Mouse (Mus musculus) gastrocnemius, postnatal 4 days (tissue): Measurements from ENCODE around the gene Rnase11. TPM values are rescaled to one million over a fixed set of nuclear protein-coding genes. Genes with fewer than 3 reads are reported as not detected.

Experiments
- DNase-seq, 2 experiments: peaks; one replicate each; pipeline ENCODE4 v3.0.0; 2021 to 2022; ENCODE audit warnings: low spot score in 2 of 2, mixed read lengths in 2 of 2
- long read RNA-seq, 2 experiments: library from polyadenylated mRNA; stranded (forward); transcript quantifications; one replicate each; pipeline ENCODE4 v2.0.0; 2021
- total RNA-seq, 2 experiments: library from RNA; stranded (reverse); gene quantifications; 2 replicates each; pipeline ENCODE4 v1.2.3; 2021

The Rnase11 gene
- not detected for total RNA-seq
- long read RNA-seq, experiment 1 = 0 reads
- long read RNA-seq, experiment 2 = 0 reads

- no peak for DNase-seq
Observed at GRCm38 (mm10) chr14:51050063-51050462, at the start of gene Rnase11. Gene Rnase11, minus strand, starts transcription at chr14:51050163.

DNA sequence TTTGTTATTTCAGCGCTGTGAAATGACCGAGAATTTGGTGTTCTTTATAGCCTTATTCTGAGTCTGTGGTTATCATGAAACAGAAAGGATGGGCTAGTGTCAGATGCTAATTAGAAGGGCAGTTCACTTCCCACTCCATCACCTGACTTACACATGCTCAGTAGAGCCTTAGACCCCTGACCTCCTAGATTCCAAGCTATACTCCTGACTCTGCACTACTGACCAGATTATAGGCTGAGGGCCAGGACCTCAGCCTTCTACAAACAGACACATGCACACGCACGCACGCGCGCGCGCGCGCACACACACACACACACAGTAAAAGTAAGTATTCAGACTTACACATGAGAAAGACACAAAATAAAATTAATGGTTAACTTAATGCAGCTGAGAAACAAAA is 49.0 kb upstream of the Rnase11 start:
- no peak for DNase-seq

DNA sequence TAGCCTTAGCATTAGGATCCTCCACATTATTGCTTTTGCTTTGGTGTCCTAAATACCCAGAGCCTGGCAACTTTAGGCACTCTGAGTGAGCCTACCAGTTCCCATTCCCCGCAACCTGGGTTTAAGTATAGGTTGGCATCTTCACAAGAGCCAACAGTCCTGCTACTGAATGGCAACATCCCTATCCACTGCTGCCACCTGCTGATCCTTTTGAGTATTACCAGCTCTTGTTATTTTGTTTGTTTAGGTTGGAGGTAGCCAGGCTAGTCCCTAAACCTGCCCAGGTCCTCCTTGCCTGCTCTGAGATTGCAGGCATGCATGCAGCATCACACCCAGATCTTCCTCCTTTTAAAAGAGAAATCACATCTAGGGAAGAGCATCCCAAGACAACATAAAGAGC is 48.3 kb upstream of the Rnase11 start:
- peak in 1 of 2 experiments; percentile 51 for DNase-seq

DNA sequence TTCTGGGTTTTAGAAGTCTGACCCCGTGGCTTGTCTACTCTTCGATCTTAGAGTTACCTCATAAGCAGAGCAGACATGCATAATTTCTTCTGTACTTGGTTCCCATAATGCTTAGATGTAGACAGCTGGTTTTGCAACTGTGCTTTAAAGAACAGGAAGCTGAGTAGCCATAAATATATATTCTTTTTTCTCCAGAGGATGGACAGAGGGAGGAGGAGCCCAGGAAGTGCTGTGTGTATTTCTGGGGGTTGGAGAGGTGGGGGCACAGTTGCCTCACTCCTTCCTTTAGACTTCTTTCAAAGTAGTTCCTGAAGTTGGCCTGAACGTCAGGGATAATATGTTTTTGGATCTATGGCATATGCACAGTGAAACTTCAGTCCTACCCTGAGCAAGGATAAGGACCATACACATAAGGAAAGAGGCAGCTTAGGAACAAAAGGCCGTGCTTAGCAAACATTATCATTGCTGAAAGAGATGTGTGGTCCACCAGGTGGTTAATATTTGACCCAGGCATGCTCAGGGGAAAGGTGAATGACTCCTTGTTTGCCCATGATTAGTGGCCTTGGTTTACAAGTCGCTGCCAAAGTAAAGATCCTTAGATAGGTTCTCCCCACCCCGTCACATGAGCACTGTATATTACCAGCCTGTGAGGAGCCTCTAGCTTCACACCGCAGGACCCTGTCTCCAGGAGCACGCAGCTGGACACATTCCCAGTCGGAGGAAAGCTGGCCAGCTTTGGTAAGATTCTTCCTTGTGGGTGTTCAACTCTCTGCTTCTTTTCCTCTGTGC is 46.0 kb upstream of the Rnase11 start:
- DNase-seq = no peak

GRCm38 (mm10) chr14:51094921-51095320 is 45.0 kb upstream of the Rnase11 start:
- no peak for DNase-seq

DNA sequence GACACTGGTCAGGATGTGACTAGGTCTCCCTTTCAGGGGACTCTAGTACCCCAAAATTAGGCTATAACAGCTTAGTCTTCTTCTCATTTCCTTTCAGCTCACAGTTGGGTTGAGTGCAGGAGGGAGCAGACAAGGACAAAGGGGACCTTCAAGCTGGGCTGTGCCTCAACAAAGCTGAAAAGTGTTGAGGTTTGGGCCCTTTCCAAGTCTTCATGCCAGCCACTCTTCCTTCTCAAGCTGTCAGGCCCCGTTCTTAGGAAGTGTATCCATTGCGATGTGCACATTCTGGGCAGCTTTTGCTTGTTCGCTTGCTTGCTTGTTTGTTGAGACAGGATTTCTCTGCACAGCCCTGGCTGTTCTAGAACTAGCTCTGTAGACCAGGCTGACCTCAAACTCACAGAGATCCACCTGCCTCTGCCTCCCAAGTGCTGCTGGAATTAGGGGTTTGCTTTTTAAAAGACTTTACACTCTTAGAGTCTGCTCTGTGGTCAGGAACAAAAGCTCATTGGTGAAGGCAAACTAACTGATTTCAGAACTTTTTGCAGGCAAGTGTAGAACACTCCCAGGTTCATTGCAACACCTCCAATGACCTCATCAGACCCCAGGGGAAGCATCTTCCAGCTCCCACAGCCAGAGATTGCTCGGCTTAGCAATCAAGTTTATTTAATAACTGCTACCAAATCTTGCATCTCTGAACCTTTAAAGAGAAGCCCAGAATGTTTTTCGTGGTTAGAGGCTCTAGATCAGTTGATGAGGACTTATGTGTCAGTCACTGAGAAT is 44.3 kb upstream of the Rnase11 start:
- DNase-seq = no peak

DNA sequence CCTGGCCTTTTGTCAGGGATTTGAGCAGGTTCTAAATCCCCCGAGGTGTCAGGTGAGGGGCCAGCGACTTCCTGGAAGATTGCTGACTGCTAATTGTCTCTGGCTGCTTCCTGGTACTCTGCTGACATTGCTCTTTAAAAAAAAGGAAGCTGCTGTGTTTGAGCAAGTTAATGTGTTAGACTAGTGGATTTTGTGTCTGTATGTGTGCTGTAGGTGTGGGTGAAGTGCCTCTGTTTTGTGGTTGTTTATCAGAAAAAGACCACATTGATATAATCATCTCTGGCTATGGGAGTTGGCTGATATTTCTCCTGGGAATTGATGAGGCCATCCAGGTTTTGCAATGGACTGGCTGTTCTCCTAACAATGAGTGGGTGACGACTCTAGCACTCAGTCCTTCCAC is 43.5 kb upstream of the Rnase11 start:
- DNase-seq = no peak

GRCm38 (mm10) chr14:51092073-51092620 is 42.2 kb upstream of the Rnase11 start:
- no peak for DNase-seq

DNA sequence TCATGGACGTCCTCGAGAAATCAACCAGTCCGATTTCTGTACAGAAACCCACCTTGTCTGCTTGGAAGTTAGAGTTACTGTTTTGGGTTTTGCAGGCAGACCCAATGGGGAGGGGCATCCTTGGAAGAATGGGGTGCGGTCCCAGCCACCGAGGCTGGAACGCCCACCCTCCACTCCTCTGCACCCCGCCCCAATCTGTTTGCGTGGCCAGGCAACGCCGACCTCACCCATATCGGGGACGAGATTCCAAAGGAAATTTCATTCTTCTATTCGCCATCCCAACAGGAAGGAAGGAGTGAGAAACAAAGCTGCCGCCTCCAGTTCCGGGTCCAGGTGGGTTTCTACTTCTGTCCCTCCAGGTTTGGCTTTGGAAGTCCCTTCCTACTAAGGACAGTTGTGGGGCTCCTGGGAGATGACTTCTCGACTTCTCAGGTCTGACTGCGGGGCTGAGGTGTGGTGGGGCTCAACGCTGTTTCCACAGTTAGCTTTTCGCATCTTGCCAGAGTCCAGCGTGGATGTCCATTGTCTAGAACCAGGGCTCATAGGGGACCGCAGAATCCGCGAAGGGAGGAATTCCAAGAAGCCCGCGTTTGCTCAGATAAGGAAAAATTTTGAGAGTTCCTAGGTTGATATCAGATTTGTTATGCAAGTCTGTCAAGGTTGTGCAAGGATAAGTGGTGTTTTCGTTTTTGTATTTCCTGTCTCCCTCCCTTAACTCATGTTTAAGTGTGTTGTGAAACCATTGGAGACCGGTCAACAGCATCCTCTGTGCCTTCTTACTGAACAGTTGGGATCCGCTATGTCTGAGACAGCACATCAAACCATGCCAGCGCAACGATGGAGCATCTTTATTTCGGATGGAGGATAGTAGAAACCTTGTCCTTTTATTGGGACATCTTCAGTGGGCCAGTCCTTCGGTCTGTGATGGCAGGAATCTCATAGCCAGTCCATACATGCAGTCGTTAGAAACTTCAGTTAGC is 41.2 kb upstream of the Rnase11 start, which contains the start of the genes Rnase4 and Ang:
Gene Rnase4 (plus strand): TSS at position 157 of the 980 bp plus-strand sequence.
Gene Ang (plus strand): TSS at position 230 of the 980 bp plus-strand sequence.
- DNase-seq = peak in 1 of 2 experiments; percentile 75

- DNase-seq = peak; percentile 62 to 75
Observed at GRCm38 (mm10) chr14:51090077-51090781, 40.3 kb upstream of the Rnase11 start.

DNA sequence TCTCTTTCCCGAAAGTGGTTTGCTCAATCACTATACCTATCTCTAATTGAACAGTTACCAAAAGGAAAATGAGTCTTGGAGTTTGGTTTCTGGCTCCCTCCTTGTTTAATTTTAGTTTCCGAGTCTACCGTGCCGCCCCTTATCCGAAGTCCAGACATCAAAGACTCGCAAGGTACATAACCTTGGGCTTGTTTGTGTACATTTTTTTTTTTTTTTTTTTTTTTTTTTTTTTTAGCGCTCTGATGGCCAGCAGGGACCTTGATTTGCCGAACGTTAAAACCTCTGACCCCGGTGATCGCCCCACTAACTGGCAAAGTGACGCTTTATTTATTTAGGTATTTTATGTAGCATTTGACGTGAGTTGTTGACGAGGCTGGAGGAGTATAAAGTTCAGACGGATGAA is 39.7 kb upstream of the Rnase11 start:
- DNase-seq = no peak

GRCm38 (mm10) chr14:51088970-51089673 is 39.2 kb upstream of the Rnase11 start:
- peak; percentile 84 to 90 for DNase-seq

DNA sequence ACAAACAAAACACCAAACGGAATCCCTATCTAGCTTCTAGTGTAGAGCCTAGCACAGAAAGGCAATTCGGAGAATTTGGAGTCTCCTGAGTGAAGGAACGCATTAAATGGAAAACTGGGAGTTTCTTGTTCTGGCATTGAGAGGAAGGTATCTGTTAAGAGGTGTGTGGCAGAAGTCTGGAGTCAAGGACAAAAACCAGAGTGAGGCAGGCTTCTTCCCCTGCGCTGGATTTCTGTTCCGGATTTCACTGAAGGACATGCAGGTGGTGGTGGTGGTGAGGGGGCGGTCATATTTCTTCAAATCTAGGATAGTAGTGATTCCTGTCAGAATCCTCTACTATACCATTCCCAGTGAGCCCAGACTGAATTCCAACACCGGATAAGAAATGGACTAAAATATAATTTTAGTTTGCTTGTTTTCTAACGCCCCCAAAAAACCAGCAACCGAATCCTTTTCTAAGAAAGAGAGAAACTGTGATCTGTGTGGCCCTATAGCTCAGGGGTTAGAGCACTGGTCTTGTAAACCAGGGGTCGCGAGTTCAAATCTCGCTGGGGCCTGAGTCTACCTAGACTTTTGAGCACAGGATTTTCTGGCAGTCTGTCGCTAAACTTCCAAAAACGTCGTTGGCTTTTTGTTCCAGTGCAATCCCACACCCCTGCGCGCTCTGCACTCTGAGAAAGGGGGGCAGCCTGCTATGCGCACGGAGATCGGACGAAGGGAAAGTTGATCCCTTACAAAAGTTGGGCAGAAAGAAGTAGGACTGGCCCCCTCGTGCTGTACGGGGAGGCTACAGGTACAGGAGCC is 38.4 kb upstream of the Rnase11 start:
- peak in 1 of 2 experiments; percentile 78 for DNase-seq

DNA sequence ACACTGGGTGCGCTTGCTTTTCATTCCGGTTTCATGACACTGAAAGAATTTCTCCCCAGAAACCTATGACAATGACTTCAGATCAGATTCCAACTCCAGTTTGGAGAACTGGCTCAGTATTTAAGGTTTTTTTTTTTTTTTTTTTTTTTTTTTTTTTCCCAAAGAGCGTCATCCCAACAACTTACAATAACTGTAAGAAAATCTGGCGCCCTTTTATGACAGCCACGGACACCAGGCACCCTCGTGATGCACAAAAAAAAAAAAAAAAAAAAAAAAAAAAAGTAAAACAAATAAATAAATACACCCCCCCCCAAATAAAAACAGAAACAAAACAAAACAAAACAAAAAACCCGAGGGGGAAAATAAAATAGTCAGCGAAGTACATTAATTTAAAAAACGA is 37.8 kb upstream of the Rnase11 start:
- no peak for DNase-seq

DNA sequence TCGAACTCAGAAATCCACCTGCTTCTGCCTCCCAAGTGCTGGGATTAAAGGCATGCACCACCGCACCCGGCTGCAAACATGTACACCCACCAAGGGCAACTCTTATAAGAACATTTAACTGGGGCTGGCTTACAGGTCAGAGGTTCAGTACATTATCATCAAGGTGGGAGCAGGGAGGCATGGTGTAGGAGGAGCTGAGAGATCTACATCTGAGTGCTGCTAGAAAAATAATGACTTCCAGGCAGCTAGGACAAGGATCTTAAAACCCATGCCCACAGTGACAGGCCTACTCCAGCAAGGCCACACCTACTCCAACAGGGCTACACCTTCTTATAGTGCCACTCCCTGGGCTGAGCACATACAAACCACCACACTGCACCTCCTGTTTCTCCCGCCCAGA is 35.9 kb upstream of the Rnase11 start:
- no peak for DNase-seq

DNA sequence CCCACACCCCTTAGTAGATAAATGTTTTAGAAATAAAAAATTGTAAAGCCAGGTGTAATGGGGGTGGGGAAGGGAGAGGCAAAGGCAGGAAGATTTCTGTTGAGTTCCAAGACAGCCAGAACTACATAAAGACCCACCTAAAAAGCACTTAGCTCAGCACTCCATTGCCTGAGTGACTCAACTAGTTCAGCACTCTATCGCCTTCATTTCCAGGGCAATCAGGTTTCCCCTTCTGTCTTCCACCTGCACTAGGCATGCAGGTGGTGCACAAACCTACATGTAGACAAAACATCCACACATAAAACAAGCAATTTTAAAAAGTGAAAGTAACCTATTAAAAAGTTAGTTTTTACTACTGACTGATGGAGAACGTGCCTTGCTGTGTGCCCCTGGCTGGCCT is 35.1 kb upstream of the Rnase11 start:
- no peak for DNase-seq

GRCm38 (mm10) chr14:51083805-51084204 is 33.8 kb upstream of the Rnase11 start:
- no peak for DNase-seq
